Mouse (Mus musculus) ES-E14 (cell line): Measurements from ENCODE around the gene Sfxn5.

Experiments
- CHD2 ChIP-seq: IDR thresholded peaks from 2 replicates; pipeline ENCODE4 v1.6.1; 2014; ENCODE audit warnings: mild to moderate bottlenecking, low read depth, low read length, inconsistent platforms
- ZNF384 ChIP-seq: IDR thresholded peaks from 2 replicates; pipeline ENCODE4 v1.6.1; 2012; ENCODE audit warnings: low read depth, low read length, inconsistent platforms

GRCm38 (mm10) chr6:85222551-85222950 lies 110.7 kb downstream of the Sfxn5 start:
- no peak for TF ChIP-seq CHD2
- TF ChIP-seq ZNF384: no peak
